Mouse (Mus musculus): Measurements from ENCODE around the gene Nt5dc3. TPM values are rescaled to one million over a fixed set of nuclear protein-coding genes. Genes with fewer than 3 reads are reported as not detected.

The Nt5dc3 gene
- total RNA-seq, 2 experiments from 2014 or later, result 128 to 130 TPM

GRCm38 (mm10) chr10:86862496-86862895, 83.7 kb downstream of the Nt5dc3 start:
- no peak for DNase-seq (ENCODE audit: extremely low spot score in 1 of 2, low spot score in 1 of 2)

DNA sequence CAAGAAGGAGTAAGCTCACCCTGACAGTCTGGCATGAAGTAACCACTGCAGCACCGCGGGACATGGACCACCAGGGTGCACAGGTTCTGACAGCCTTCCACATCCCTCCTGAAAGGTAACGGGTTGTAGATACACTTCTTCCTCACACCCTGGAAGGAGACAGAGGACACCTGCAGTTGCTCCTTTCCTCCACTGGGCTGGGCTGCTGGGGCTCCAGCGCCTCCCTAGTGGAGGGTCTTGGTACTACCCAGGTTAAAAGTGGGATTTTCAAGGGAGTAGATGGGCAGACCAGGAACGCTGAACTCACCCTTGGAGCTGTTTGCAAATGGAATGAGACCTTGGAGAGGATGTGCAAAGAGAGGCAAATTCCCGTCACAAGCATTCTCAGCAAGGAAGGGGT, 84.6 kb downstream of the Nt5dc3 start:
- DNase-seq (ENCODE audit: extremely low spot score in 1 of 2, low spot score in 1 of 2), result no peak

GRCm38 (mm10) chr10:86872121-86872520, 93.3 kb downstream of the Nt5dc3 start:
- DNase-seq (ENCODE audit: extremely low spot score in 1 of 2, low spot score in 1 of 2), result no peak

DNA sequence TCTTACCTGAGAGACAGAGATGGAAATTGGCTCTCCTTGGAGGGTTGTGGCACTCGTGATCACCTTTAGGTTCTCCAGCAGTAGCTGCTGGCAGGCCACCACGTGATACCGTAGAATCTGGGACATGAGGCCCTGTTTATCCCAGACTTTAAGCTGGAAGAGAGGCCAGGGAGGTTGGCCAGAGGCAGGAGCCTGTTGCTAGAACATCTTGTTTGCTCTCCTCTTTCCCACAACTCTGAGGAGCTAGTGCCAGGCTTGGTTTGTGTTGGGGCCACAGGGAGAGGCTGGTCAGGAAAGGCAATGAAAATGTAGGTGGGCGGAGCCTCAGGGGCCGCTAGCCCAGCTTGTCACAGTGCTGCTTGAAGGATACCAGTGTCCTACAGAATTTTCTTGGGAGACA, 93.8 kb downstream of the Nt5dc3 start:
- DNase-seq (ENCODE audit: extremely low spot score in 1 of 2, low spot score in 1 of 2), result no peak

- DNase-seq (ENCODE audit: extremely low spot score in 1 of 2, low spot score in 1 of 2), result no peak
These were observed 99.9 kb downstream of the Nt5dc3 start for GRCm38 (mm10) chr10:86878721-86879120.

GRCm38 (mm10) chr10:86880071-86880806, 101.4 kb downstream of the Nt5dc3 start:
- DNase-seq (ENCODE audit: extremely low spot score in 1 of 2, low spot score in 1 of 2), result no peak

GRCm38 (mm10) chr10:86881448-86881847, 102.6 kb downstream of the Nt5dc3 start:
- DNase-seq (ENCODE audit: extremely low spot score in 1 of 2, low spot score in 1 of 2), result no peak

GRCm38 (mm10) chr10:86886434-86886833, 107.6 kb downstream of the Nt5dc3 start:
- DNase-seq (ENCODE audit: extremely low spot score in 1 of 2, low spot score in 1 of 2), result no peak

Other genes starting within 250 kb of the Nt5dc3 start
- gene Hsp90b1, start 73.5 kb upstream of the Nt5dc3 start, total RNA-seq (2021), result 100 to 1,000 TPM; 284 to 328 TPM
- gene Ttc41, start 73.2 kb upstream of the Nt5dc3 start, total RNA-seq (2021), result 1 to 10 TPM; 1.2 to 1.5 TPM
- gene Gm49358, start 15.0 kb upstream of the Nt5dc3 start, total RNA-seq (2021), result 10 to 100 TPM; 33.8 to 43.0 TPM
- gene Stab2, start 229.0 kb downstream of the Nt5dc3 start, total RNA-seq (2021), result under 1 TPM; 0.20 to 0.87 TPM